Mouse (Mus musculus) MEL (cell line): Measurements from ENCODE around the gene Ttc16. TPM values are rescaled to one million over a fixed set of nuclear protein-coding genes. Genes with fewer than 3 reads are reported as not detected.

Experiments used
- DNase-seq: peaks from one replicate; pipeline ENCODE4 v3.0.0; 2011; ENCODE audit warnings: low read depth, low spot score
- H3K27ac ChIP-seq: 2 replicates; pipeline ENCODE4 v1.5.1; 2012; ENCODE audit warnings: low read depth, mild to moderate bottlenecking, control low read depth, low read length, moderate library complexity; ENCODE audit not compliant: control insufficient read depth
- H3K27me3 ChIP-seq, 2 experiments: fragments of 150-350 bp in 1 of 2; sonication (generic) in 1 of 2; 2 replicates each; pipeline ENCODE4 v1.6.1; 2012; ENCODE audit warnings: low read length in 2 of 2, mild to moderate bottlenecking in 2 of 2, improper control_type of control experiment in 1 of 2, moderate library complexity in 1 of 2; ENCODE audit not compliant: insufficient read depth in 2 of 2, control insufficient read depth in 1 of 2
- H3K36me3 ChIP-seq, 2 experiments: 2 replicates each; pipeline ENCODE4 v1.6.1; 2012 to 2014; ENCODE audit warnings: low read length in 2 of 2, improper control_type of control experiment in 1 of 2, inconsistent platforms in 1 of 2, mild to moderate bottlenecking in 1 of 2; ENCODE audit not compliant: insufficient read depth in 2 of 2, control insufficient read depth in 1 of 2
- H3K4me1 ChIP-seq, 2 experiments: fragments of 150-350 bp in 1 of 2; sonication (generic) in 1 of 2; 2 replicates each; pipeline ENCODE4 v1.6.1; 2012; ENCODE audit warnings: low read length in 2 of 2, improper control_type of control experiment in 1 of 2, mild to moderate bottlenecking in 1 of 2; ENCODE audit not compliant: insufficient read depth in 2 of 2, control insufficient read depth in 1 of 2
- H3K4me3 ChIP-seq, 2 experiments: fragments of 150-350 bp in 1 of 2; sonication (generic) in 1 of 2; 2 replicates each; pipeline ENCODE4 v1.5.1; 2012; ENCODE audit warnings: low read depth in 2 of 2, low read length in 2 of 2, mild to moderate bottlenecking in 2 of 2, moderate library complexity in 2 of 2, control low read depth in 1 of 2, improper control_type of control experiment in 1 of 2; ENCODE audit not compliant: control insufficient read depth in 1 of 2, insufficient read depth in 1 of 2
- H3K79me2 ChIP-seq: 2 replicates; pipeline ENCODE4 v1.6.1; 2012; ENCODE audit warnings: mild to moderate bottlenecking, low read length, moderate library complexity; ENCODE audit not compliant: control insufficient read depth, poor library complexity, insufficient read depth
- H3K9ac ChIP-seq: 2 replicates; pipeline ENCODE4 v1.6.1; 2012; ENCODE audit warnings: low read depth, mild to moderate bottlenecking, control low read depth, low read length, moderate library complexity; ENCODE audit not compliant: control insufficient read depth, poor library complexity, severe bottlenecking
- H3K9me3 ChIP-seq: fragments of 150-350 bp; sonication (generic); replicated peaks from 2 replicates; pipeline ENCODE4 v1.6.1; 2012; ENCODE audit warnings: mild to moderate bottlenecking, low read length, improper control_type of control experiment, moderate library complexity; ENCODE audit not compliant: insufficient read depth
- CTCF ChIP-seq, 3 experiments: IDR thresholded peaks in 2 of 3; conservative IDR thresholded peaks in 1 of 3; 2 replicates each; pipeline ENCODE4 v1.5.1; 2011 to 2012; ENCODE audit warnings: low read length in 3 of 3, low read depth in 2 of 3, mild to moderate bottlenecking in 2 of 3, improper control_type of control experiment in 1 of 3, inconsistent platforms in 1 of 3, mixed read lengths in 1 of 3, moderate library complexity in 1 of 3; ENCODE audit not compliant: control insufficient read depth in 1 of 3, insufficient read depth in 1 of 3, poor library complexity in 1 of 3, severe bottlenecking in 1 of 3
- ETS1 ChIP-seq: IDR thresholded peaks from 2 replicates; pipeline ENCODE4 v1.6.1; 2012; ENCODE audit warnings: low read depth, mild to moderate bottlenecking, inconsistent platforms, low read length, improper control_type of control experiment, moderate library complexity
- GABPA ChIP-seq: IDR thresholded peaks from 2 replicates; pipeline ENCODE4 v1.6.1; 2012; ENCODE audit warnings: low read depth, mild to moderate bottlenecking, inconsistent platforms, low read length, improper control_type of control experiment, moderate library complexity
- GATA1 ChIP-seq: IDR thresholded peaks from 2 replicates; pipeline ENCODE4 v1.6.1; 2011; ENCODE audit warnings: low read depth, low read length, improper control_type of control experiment
- HCFC1 ChIP-seq: IDR thresholded peaks from 2 replicates; pipeline ENCODE4 v1.6.1; 2012; ENCODE audit warnings: low read depth, mild to moderate bottlenecking, inconsistent platforms, low read length, improper control_type of control experiment, moderate library complexity
- JUND ChIP-seq: IDR thresholded peaks from 2 replicates; pipeline ENCODE4 v1.6.1; 2011; ENCODE audit warnings: low read depth, mild to moderate bottlenecking, improper control_type of control experiment, low read length
- KAT2A ChIP-seq: conservative IDR thresholded peaks from 2 replicates; pipeline ENCODE4 v1.6.1; 2012; ENCODE audit warnings: low read depth, low read length, improper control_type of control experiment, inconsistent platforms
- MAX ChIP-seq: IDR thresholded peaks from 2 replicates; pipeline ENCODE4 v1.6.1; 2011; ENCODE audit warnings: low read length, improper control_type of control experiment
- MYB ChIP-seq: IDR thresholded peaks from 2 replicates; pipeline ENCODE4 v1.6.1; 2011; ENCODE audit warnings: mild to moderate bottlenecking, low read depth, low read length, improper control_type of control experiment
- MYC ChIP-seq: IDR thresholded peaks from 2 replicates; pipeline ENCODE4 v1.6.1; 2011; ENCODE audit warnings: low read depth, mild to moderate bottlenecking, low read length, improper control_type of control experiment, moderate library complexity
- NRF1 ChIP-seq: IDR thresholded peaks from 2 replicates; pipeline ENCODE4 v1.6.1; 2014; ENCODE audit warnings: low read depth, mild to moderate bottlenecking, inconsistent platforms, low read length, improper control_type of control experiment, moderate library complexity; ENCODE audit not compliant: poor library complexity, insufficient read depth, severe bottlenecking
- POLR2AphosphoS5 ChIP-seq: IDR thresholded peaks from 2 replicates; pipeline ENCODE4 v1.6.1; 2012; ENCODE audit warnings: low read depth, borderline replicate concordance, mild to moderate bottlenecking, inconsistent platforms, low read length, moderate library complexity, mixed read lengths
- RAD21 ChIP-seq: IDR thresholded peaks from 2 replicates; pipeline ENCODE4 v1.6.1; 2011; ENCODE audit warnings: mild to moderate bottlenecking, low read depth, low read length, improper control_type of control experiment
- SIN3A ChIP-seq: IDR thresholded peaks from 2 replicates; pipeline ENCODE4 v1.6.1; 2012; ENCODE audit warnings: low read length, improper control_type of control experiment, inconsistent platforms
- SMC3 ChIP-seq: IDR thresholded peaks from 2 replicates; pipeline ENCODE4 v1.6.1; 2011; ENCODE audit warnings: low read depth, low read length, improper control_type of control experiment
- TAL1 ChIP-seq: IDR thresholded peaks from 2 replicates; pipeline ENCODE4 v1.6.1; 2012; ENCODE audit warnings: mild to moderate bottlenecking, inconsistent platforms, low read length, moderate library complexity, mixed read lengths
- TBP ChIP-seq: IDR thresholded peaks from 2 replicates; pipeline ENCODE4 v1.8.0; 2011; ENCODE audit warnings: low read depth, low read length, improper control_type of control experiment
- USF1 ChIP-seq: IDR thresholded peaks from 2 replicates; pipeline ENCODE4 v1.6.1; 2014; ENCODE audit warnings: low read depth, mild to moderate bottlenecking, inconsistent platforms, low read length, improper control_type of control experiment, moderate library complexity
- USF2 ChIP-seq, 2 experiments: IDR thresholded peaks; 2 replicates each; pipeline ENCODE4 v1.6.1; 2011 to 2012; ENCODE audit warnings: improper control_type of control experiment in 2 of 2, low read length in 2 of 2, borderline replicate concordance in 1 of 2, inconsistent platforms in 1 of 2, low read depth in 1 of 2, mild to moderate bottlenecking in 1 of 2; ENCODE audit not compliant: insufficient read depth in 1 of 2
- ZKSCAN1 ChIP-seq: IDR thresholded peaks from 2 replicates; pipeline ENCODE4 v1.6.1; 2012; ENCODE audit warnings: low read depth, mild to moderate bottlenecking, inconsistent platforms, low read length, improper control_type of control experiment, moderate library complexity
- ZNF384 ChIP-seq: IDR thresholded peaks from 2 replicates; pipeline ENCODE4 v1.6.1; 2012; ENCODE audit warnings: low read depth, mild to moderate bottlenecking, inconsistent platforms, low read length, improper control_type of control experiment
- polyA plus RNA-seq, 2 experiments: library from polyadenylated mRNA; stranded (reverse) in 1 of 2; unstranded in 1 of 2; fragments of >175 nt in 1 of 2; fragments of >200 nt in 1 of 2; gene quantifications; 2 replicates each; pipeline versions ENCODE4 v1.2.1 to v1.2.4; 2012; ENCODE audit warnings: low replicate concordance in 2 of 2, low read depth in 1 of 2; ENCODE audit not compliant: insufficient read length in 2 of 2, insufficient read depth in 1 of 2, missing spikeins in 1 of 2
- total RNA-seq: library from RNA; depleted of rRNA; stranded (reverse); fragments of 300-350 nt; gene quantifications from 2 replicates; pipeline ENCODE4 v1.2.3, GENCODE M21; 2012

Ttc16 gene
- total and polyA plus RNA-seq, 3 experiments = 0.35 to 0.69 TPM; not detected in 1

DNA sequence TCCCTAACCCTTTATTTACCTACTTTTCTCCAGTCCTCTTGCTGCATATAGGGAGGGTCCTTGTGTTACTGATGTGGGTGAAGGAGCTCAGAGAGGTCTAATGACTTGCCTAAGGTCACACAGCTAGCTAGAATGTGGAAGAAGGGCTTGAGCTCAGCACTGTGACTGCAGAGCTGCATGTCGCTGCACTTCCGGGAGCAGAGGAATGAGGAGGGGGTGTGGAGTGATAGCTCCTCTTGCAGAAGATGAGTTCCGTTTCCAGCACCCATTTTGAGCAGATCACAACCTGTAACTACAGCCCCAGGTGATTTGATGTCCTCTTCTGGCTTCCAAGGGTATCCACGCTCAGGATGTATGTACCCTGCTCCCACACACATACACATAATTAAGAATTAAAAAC, 51.3 kb downstream of the Ttc16 start:
- no peak for TF ChIP-seq SIN3A
- TF ChIP-seq, all 39 proteins: peak for 0
- H3K4me3 ChIP-seq = no peak overlapping the region
- H3K36me3 ChIP-seq = no peaks in the 10 kb centered on the region; a peak in 1 of 4 replicates
- peaks cover 0 to 8% of the 10 kb centered on the region in 2 experiments; a peak in 1 of 4 replicates for H3K4me1 ChIP-seq
- H3K27ac ChIP-seq = no peak overlapping the region
- no peak for DNase-seq
- H3K9ac ChIP-seq = no peak overlapping the region
- H3K9me3 ChIP-seq = no peaks in the 10 kb centered on the region
- H3K79me2 ChIP-seq = no peaks in the 10 kb centered on the region
- no peaks in the 10 kb centered on the region for H3K27me3 ChIP-seq

DNA sequence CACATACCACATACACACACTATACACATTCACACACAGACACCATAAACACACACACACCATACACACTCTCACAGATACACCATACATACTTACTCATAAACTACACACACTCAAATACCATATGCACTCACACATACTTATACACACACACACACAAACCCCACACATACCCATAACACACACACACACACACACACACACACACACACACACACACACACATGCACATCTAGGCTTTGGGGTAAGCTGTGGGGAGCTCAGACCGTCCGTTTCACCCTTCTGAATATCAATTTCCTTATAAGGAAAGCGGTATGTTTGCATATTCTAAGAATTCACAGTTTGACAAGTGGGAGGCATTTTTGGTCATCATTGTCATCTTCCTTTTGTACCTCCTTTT, 52.9 kb downstream of the Ttc16 start:
- Histone ChIP-seq H3K27ac (no peak overlapping the region), H3K4me3 (no peak overlapping the region), H3K36me3 (no peaks in the 10 kb centered on the region; a peak in 1 of 4 replicates), H3K9me3 (no peaks in the 10 kb centered on the region), H3K9ac (no peak overlapping the region), H3K79me2 (no peaks in the 10 kb centered on the region), H3K4me1 (peaks cover 0 to 8% of the 10 kb centered on the region in 2 experiments; a peak in 1 of 4 replicates), H3K27me3 (no peaks in the 10 kb centered on the region)
- DNase-seq = no peak
- no peak for TF ChIP-seq JUND
- TF ChIP-seq KAT2A = no peak
- TF ChIP-seq MYC = no peak
- no peak for TF ChIP-seq POLR2AphosphoS5
- no peak for TF ChIP-seq CTCF (IDR thresholded peaks at IDR 0.05 in 2 of 3, conservative IDR thresholded peaks at IDR 0.05 in 1 of 3; ENCODE audit: control insufficient read depth in 1 of 3, insufficient read depth in 1 of 3, low read depth in 2 of 3, low read length in 3 of 3, poor library complexity in 1 of 3, severe bottlenecking in 1 of 3)
- TF ChIP-seq USF2 (IDR thresholded peaks at IDR 0.05; ENCODE audit: borderline replicate concordance in 1 of 2, insufficient read depth in 1 of 2, low read depth in 1 of 2, low read length in 2 of 2) = no peak
- no peak for TF ChIP-seq TAL1
- no peak for TF ChIP-seq ETS1
- TF ChIP-seq RAD21 = no peak
- TF ChIP-seq HCFC1 = no peak
- TF ChIP-seq MYB = no peak
- TF ChIP-seq GATA1 = no peak
- TF ChIP-seq ZKSCAN1 = no peak
- TF ChIP-seq ZNF384 = no peak
- TF ChIP-seq SMC3 = no peak
- no peak for TF ChIP-seq MAX
- no peak for TF ChIP-seq NRF1
- no peak for TF ChIP-seq TBP
- TF ChIP-seq GABPA = no peak
- TF ChIP-seq USF1 = no peak
